Mouse (Mus musculus): ENCODE results near the gene Thyn1.

Gene Thyn1

GRCm38 (mm10) chr9:26999461-27000395 lies at the start of gene Thyn1, which contains the start of gene Acad8:
Thyn1 (plus strand) TSS chr9:26999710.
Acad8 (minus strand) TSS chr9:26999566.
- DNase-seq (ENCODE audit: extremely low read depth, low read depth): peak; percentile 98

GRCm38 (mm10) chr9:26977754-26978153 lies 21.8 kb upstream of the Thyn1 start:
- DNase-seq (ENCODE audit: extremely low read depth, low read depth): no peak

GRCm38 (mm10) chr9:26978776-26979175 lies 20.7 kb upstream of the Thyn1 start:
- no peak for DNase-seq (ENCODE audit: extremely low read depth, low read depth)

- no peak for DNase-seq (ENCODE audit: extremely low read depth, low read depth)
These were observed 14.4 kb upstream of the Thyn1 start for GRCm38 (mm10) chr9:26985090-26985613.

GRCm38 (mm10) chr9:26985668-26986277 lies 13.7 kb upstream of the Thyn1 start:
- no peak for DNase-seq (ENCODE audit: extremely low read depth, low read depth)

GRCm38 (mm10) chr9:26990181-26990580 lies 9.3 kb upstream of the Thyn1 start:
- no peak for DNase-seq (ENCODE audit: extremely low read depth, low read depth)

GRCm38 (mm10) chr9:26993118-26993517 lies 6.4 kb upstream of the Thyn1 start:
- no peak for DNase-seq (ENCODE audit: extremely low read depth, low read depth)

- no peak for DNase-seq (ENCODE audit: extremely low read depth, low read depth)
These were observed 5.6 kb upstream of the Thyn1 start for GRCm38 (mm10) chr9:26993900-26994299.

- peak; percentile 93 for DNase-seq (ENCODE audit: extremely low read depth, low read depth)
These were observed 2.4 kb upstream of the Thyn1 start for GRCm38 (mm10) chr9:26997062-26997461.

GRCm38 (mm10) chr9:26997501-26997900 lies 2.0 kb upstream of the Thyn1 start:
- DNase-seq (ENCODE audit: extremely low read depth, low read depth): no peak

- no peak for DNase-seq (ENCODE audit: extremely low read depth, low read depth)
These were observed 645 bp upstream of the Thyn1 start for GRCm38 (mm10) chr9:26998669-26999460.

GRCm38 (mm10) chr9:27005231-27005630 lies 5.7 kb downstream of the Thyn1 start:
- no peak for DNase-seq (ENCODE audit: extremely low read depth, low read depth)

- DNase-seq (ENCODE audit: extremely low read depth, low read depth): no peak
These were observed 6.4 kb downstream of the Thyn1 start for GRCm38 (mm10) chr9:27005933-27006332.

GRCm38 (mm10) chr9:27006866-27007265 lies 7.4 kb downstream of the Thyn1 start:
- DNase-seq (ENCODE audit: extremely low read depth, low read depth): no peak

GRCm38 (mm10) chr9:27009231-27009630 lies 9.7 kb downstream of the Thyn1 start:
- DNase-seq (ENCODE audit: extremely low read depth, low read depth): no peak

GRCm38 (mm10) chr9:27011572-27011971 lies 12.1 kb downstream of the Thyn1 start:
- no peak for DNase-seq (ENCODE audit: extremely low read depth, low read depth)

- no peak for DNase-seq (ENCODE audit: extremely low read depth, low read depth)
These were observed 19.5 kb downstream of the Thyn1 start for GRCm38 (mm10) chr9:27018961-27019360.

- peak; percentile 89 for DNase-seq (ENCODE audit: extremely low read depth, low read depth)
These were observed 24.2 kb downstream of the Thyn1 start for GRCm38 (mm10) chr9:27023681-27024080.

GRCm38 (mm10) chr9:27026708-27027107 lies 27.2 kb downstream of the Thyn1 start:
- peak; percentile 53 for DNase-seq (ENCODE audit: extremely low read depth, low read depth)

GRCm38 (mm10) chr9:27029022-27029827 lies 29.7 kb downstream of the Thyn1 start:
- peak; percentile 27 for DNase-seq (ENCODE audit: extremely low read depth, low read depth)

All from MEL-GATA-1-ER (cell line).